Mouse (Mus musculus): ENCODE results near the gene Lpin1.

The Lpin1 gene

GRCm38 (mm10) chr12:16610936-16611335, at the start of gene Lpin1:
Gene Lpin1, minus strand, starts transcription at chr12:16610966.
- no peak for DNase-seq (ENCODE audit: low read depth)

GRCm38 (mm10) chr12:16656906-16657875, 46.4 kb upstream of the Lpin1 start:
- DNase-seq (ENCODE audit: low read depth), result peak; percentile 60

GRCm38 (mm10) chr12:16655604-16656003, 44.8 kb upstream of the Lpin1 start:
- DNase-seq (ENCODE audit: low read depth), result no peak

- no peak for DNase-seq (ENCODE audit: low read depth)
Observed at GRCm38 (mm10) chr12:16653332-16654093, 42.7 kb upstream of the Lpin1 start, which contains the start of gene Ntsr2. Gene Ntsr2, plus strand, starts transcription at chr12:16653382.

- no peak for DNase-seq (ENCODE audit: low read depth)
Observed at GRCm38 (mm10) chr12:16649819-16650218, 39.1 kb upstream of the Lpin1 start.

- no peak for DNase-seq (ENCODE audit: low read depth)
Observed at GRCm38 (mm10) chr12:16648273-16648672, 37.5 kb upstream of the Lpin1 start.

GRCm38 (mm10) chr12:16646780-16647409, 36.1 kb upstream of the Lpin1 start:
- no peak for DNase-seq (ENCODE audit: low read depth)

- DNase-seq (ENCODE audit: low read depth), result no peak
Observed at GRCm38 (mm10) chr12:16644698-16645097, 33.9 kb upstream of the Lpin1 start.

GRCm38 (mm10) chr12:16643508-16644345, 33.0 kb upstream of the Lpin1 start:
- no peak for DNase-seq (ENCODE audit: low read depth)

- DNase-seq (ENCODE audit: low read depth), result peak; percentile 14
Observed at GRCm38 (mm10) chr12:16642000-16642399, 31.2 kb upstream of the Lpin1 start.

- no peak for DNase-seq (ENCODE audit: low read depth)
Observed at GRCm38 (mm10) chr12:16640075-16640474, 29.3 kb upstream of the Lpin1 start.

- peak; percentile 53 for DNase-seq (ENCODE audit: low read depth)
Observed at GRCm38 (mm10) chr12:16639078-16639771, 28.5 kb upstream of the Lpin1 start.

GRCm38 (mm10) chr12:16635816-16636215, 25.1 kb upstream of the Lpin1 start:
- no peak for DNase-seq (ENCODE audit: low read depth)

- peak; percentile 54 for DNase-seq (ENCODE audit: low read depth)
Observed at GRCm38 (mm10) chr12:16634075-16634813, 23.5 kb upstream of the Lpin1 start.

GRCm38 (mm10) chr12:16633235-16633634, 22.5 kb upstream of the Lpin1 start:
- DNase-seq (ENCODE audit: low read depth), result no peak

- DNase-seq (ENCODE audit: low read depth), result peak; percentile 57
Observed at GRCm38 (mm10) chr12:16631423-16631822, 20.7 kb upstream of the Lpin1 start.

- no peak for DNase-seq (ENCODE audit: low read depth)
Observed at GRCm38 (mm10) chr12:16630866-16631185, 20.1 kb upstream of the Lpin1 start.

- no peak for DNase-seq (ENCODE audit: low read depth)
Observed at GRCm38 (mm10) chr12:16630152-16630865, 19.5 kb upstream of the Lpin1 start.

GRCm38 (mm10) chr12:16620230-16620629, 9.5 kb upstream of the Lpin1 start:
- DNase-seq (ENCODE audit: low read depth), result peak; percentile 53

GRCm38 (mm10) chr12:16619453-16619852, 8.7 kb upstream of the Lpin1 start:
- DNase-seq (ENCODE audit: low read depth), result no peak
